Mouse (Mus musculus): Measurements from ENCODE around the gene Sec14l1.

- TF ChIP-seq CTCF (IDR thresholded peaks at IDR 0.05; ENCODE audit: insufficient read depth, low read length) (no peak), POLR2A (IDR thresholded peaks at IDR 0.05; ENCODE audit: borderline replicate concordance, extremely low read depth, low read depth, low read length) (no peak)
Measured at GRCm38 (mm10) chr11:117118721-117119321, 3.9 kb downstream of the Sec14l1 start.

All from lung, adult 2 months (tissue).